Mouse (Mus musculus) heart, embryonic 14.5 days (tissue): Measurements from ENCODE around the gene Basp1. TPM values are rescaled to one million over a fixed set of nuclear protein-coding genes. Genes with fewer than 3 reads are reported as not detected.

Experiments used
- ATAC-seq: fragments of 200-750 bp; cut with Nextera tagmentation; 2 replicates; pipeline ENCODE4 v1.8.0; 2017; ENCODE audit warnings: low read depth, moderate TSS enrichment; ENCODE audit not compliant: insufficient number of reproducible peaks, insufficient read depth, low FRiP score
- H3K27ac ChIP-seq, 2 experiments: fragments of 200-500 bp in 1 of 2; fragments of 300-500 bp in 1 of 2; sonication (generic) in 1 of 2; replicated peaks in 1 of 2; 2 replicates each; pipeline ENCODE4 v1.5.1; 2012 to 2014; ENCODE audit warnings: low read depth in 2 of 2, low read length in 2 of 2, control low read depth in 1 of 2, mild to moderate bottlenecking in 1 of 2, mixed read lengths in 1 of 2; ENCODE audit not compliant: control insufficient read depth in 1 of 2, insufficient read depth in 1 of 2
- H3K27me3 ChIP-seq: fragments of 300-500 bp; sonication (generic); 2 replicates; pipeline ENCODE4 v1.6.1; 2014; ENCODE audit warnings: mild to moderate bottlenecking, low read length, control low read depth; ENCODE audit not compliant: control insufficient read depth, insufficient read depth
- H3K36me3 ChIP-seq: fragments of 300-500 bp; sonication (generic); 2 replicates; pipeline ENCODE4 v1.6.1; 2014; ENCODE audit warnings: mild to moderate bottlenecking, control low read depth, low read length, mixed read lengths; ENCODE audit not compliant: control insufficient read depth, insufficient read depth
- H3K4me1 ChIP-seq, 2 experiments: fragments of 200-500 bp in 1 of 2; fragments of 300-500 bp in 1 of 2; sonication (generic) in 1 of 2; 2 replicates each; pipeline ENCODE4 v1.6.1; 2012 to 2014; ENCODE audit warnings: low read length in 2 of 2, control low read depth in 1 of 2, mixed read lengths in 1 of 2; ENCODE audit not compliant: control insufficient read depth in 2 of 2, insufficient read depth in 2 of 2
- H3K4me2 ChIP-seq: fragments of 300-500 bp; sonication (generic); 2 replicates; pipeline ENCODE4 v1.6.1; 2014; ENCODE audit warnings: mild to moderate bottlenecking, low read length
- H3K4me3 ChIP-seq, 2 experiments: fragments of 200-500 bp in 1 of 2; fragments of 300-500 bp in 1 of 2; sonication (generic) in 1 of 2; 2 replicates each; pipeline ENCODE4 v1.5.1; 2012 to 2014; ENCODE audit warnings: low read length in 2 of 2, mild to moderate bottlenecking in 2 of 2, control low read depth in 1 of 2, low read depth in 1 of 2, moderate library complexity in 1 of 2; ENCODE audit not compliant: control insufficient read depth in 1 of 2, insufficient read depth in 1 of 2
- H3K9ac ChIP-seq: fragments of 300-500 bp; sonication (generic); 2 replicates; pipeline ENCODE4 v1.6.1; 2014; ENCODE audit warnings: mild to moderate bottlenecking, low read length
- H3K9me3 ChIP-seq: fragments of 300-500 bp; sonication (generic); 2 replicates; pipeline ENCODE4 v1.6.1; 2016; ENCODE audit warnings: low read length, control low read depth; ENCODE audit not compliant: control insufficient read depth
- WGBS: fragments of 180-500 bp; shearing (Covaris S2); extraction: QIAGEN DNeasy Blood & Tissue Kit; methylation state at CpG from one replicate; pipeline ENCODE4 v1.1.7; 2014; 5-methylcytosine and 5-hydroxymethylcytosine counted together
- polyA plus RNA-seq: library from polyadenylated mRNA; unstranded; fragments of >200 nt; fragmentation: Nextera tagmentation; extraction: Ambion mirVana; gene quantifications from 2 replicates; pipeline ENCODE4 v1.2.1, GENCODE M21; 2014

The Basp1 gene
- polyA plus RNA-seq, 1 experiment from 2014 or later = 9.4 TPM

DNA sequence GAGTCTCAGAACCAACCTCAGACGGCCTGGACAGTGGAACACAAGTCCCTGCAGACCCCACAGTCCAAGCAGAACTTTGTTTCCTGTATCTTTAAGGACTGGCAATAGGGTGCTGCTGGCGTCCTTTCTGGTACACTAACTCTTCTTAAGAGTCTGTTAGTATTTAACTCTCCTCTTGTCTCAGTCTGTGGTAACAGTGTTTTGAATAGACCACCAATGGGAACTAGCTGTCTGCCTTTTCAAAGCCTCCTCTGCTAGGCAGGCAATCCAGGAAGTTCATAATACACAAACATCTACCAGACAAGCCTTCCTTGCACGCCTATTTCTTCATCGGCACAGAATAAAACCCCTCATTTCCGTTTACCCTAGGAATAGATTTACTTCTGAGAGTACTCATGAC is 7.6 kb downstream of the Basp1 start:
- H3K27ac ChIP-seq = no peak overlapping the region
- H3K36me3 ChIP-seq = no peaks in the 10 kb centered on the region
- no peak overlapping the region for H3K9ac ChIP-seq
- WGBS = 76% methylated on average over 5 of the region's 5 CpGs
- ATAC-seq = no peak
- no peak overlapping the region for H3K4me3 ChIP-seq
- H3K4me1 ChIP-seq = no peaks in the 10 kb centered on the region
- no peaks in the 10 kb centered on the region for H3K9me3 ChIP-seq
- H3K4me2 ChIP-seq = no peak overlapping the region
- H3K27me3 ChIP-seq = no peaks in the 10 kb centered on the region

DNA sequence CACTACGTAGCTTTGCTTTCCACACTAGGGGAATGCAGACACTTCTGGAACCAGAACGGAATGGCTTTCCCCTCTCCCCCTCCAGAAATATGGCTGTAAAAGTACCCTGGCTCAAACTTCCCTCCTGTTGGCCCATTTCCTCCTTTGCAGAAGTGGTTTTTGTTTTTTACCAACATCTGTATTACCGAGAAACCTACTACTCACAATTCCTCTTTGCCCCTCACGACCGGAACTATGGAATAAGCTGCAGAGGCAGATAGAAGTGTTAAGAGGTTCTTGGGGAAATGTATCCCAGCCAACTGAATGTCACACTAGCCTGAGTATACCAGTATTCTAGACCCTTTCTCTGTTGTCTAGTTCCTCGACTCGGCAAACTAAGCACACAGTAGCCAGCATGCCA is 9.7 kb downstream of the Basp1 start:
- Histone ChIP-seq H3K27ac (no peak overlapping the region), H3K4me2 (no peak overlapping the region), H3K9ac (no peak overlapping the region), H3K27me3 (no peaks in the 10 kb centered on the region), H3K4me3 (no peak overlapping the region), H3K4me1 (no peaks in the 10 kb centered on the region), H3K36me3 (no peaks in the 10 kb centered on the region), H3K9me3 (no peaks in the 10 kb centered on the region)
- WGBS = 88% methylated on average over 7 of the region's 7 CpGs
- no peak for ATAC-seq

DNA sequence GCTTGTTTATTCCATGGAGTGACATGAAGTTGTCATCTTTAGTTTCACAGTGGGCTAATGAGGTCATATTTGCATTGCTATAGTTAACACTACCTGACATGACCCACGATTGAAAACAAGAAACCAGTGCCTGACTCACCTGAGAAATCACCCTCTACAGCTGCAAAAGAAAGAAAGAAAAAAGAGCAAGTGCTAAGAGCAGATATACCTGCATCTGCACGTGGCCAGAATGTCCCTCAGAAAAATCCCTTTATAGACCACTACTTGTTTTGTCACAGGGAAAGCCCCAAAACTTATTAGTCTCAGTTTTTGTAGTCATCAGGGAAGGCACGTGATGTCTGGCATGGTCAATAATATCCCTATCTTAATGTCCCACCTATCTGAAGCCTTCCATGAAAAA is 11.6 kb downstream of the Basp1 start:
- WGBS = 74% methylated on average over 3 of the region's 3 CpGs

DNA sequence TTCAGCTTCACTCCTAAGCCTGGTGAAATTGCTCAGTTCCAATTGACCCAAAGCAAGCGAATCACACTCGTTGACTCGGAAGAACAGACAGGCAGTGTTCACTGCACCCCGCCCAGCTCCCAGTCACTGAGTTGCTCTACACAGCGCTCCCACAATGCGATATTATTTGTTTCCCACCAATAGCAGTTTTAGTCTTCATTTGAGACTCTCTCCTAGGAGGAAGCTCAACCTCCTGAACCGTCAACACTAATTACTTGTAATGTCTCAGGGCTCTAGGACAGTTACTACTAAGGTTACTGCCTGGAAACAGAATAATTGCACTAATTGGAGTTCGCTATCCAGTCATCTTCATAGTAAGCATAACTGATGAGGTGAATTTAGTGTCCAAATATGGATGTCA is 13.3 kb downstream of the Basp1 start:
- Histone ChIP-seq H3K27me3 (no peaks in the 10 kb centered on the region), H3K4me2 (no peak overlapping the region), H3K9me3 (no peaks in the 10 kb centered on the region), H3K4me3 (no peak overlapping the region), H3K36me3 (no peaks in the 10 kb centered on the region), H3K4me1 (no peaks in the 10 kb centered on the region), H3K27ac (no peak overlapping the region), H3K9ac (no peak overlapping the region)
- no peak for ATAC-seq
- 86% methylated on average over 8 of the region's 8 CpGs for WGBS

More for the DNA sequence above, 11.6 kb downstream of the Basp1 start:
- Histone ChIP-seq H3K4me1 (no peaks in the 10 kb centered on the region), H3K36me3 (no peaks in the 10 kb centered on the region), H3K9ac (no peak overlapping the region), H3K9me3 (no peaks in the 10 kb centered on the region), H3K4me2 (no peak overlapping the region), H3K27ac (no peak overlapping the region), H3K27me3 (no peaks in the 10 kb centered on the region), H3K4me3 (no peak overlapping the region)
- no peak for ATAC-seq

DNA sequence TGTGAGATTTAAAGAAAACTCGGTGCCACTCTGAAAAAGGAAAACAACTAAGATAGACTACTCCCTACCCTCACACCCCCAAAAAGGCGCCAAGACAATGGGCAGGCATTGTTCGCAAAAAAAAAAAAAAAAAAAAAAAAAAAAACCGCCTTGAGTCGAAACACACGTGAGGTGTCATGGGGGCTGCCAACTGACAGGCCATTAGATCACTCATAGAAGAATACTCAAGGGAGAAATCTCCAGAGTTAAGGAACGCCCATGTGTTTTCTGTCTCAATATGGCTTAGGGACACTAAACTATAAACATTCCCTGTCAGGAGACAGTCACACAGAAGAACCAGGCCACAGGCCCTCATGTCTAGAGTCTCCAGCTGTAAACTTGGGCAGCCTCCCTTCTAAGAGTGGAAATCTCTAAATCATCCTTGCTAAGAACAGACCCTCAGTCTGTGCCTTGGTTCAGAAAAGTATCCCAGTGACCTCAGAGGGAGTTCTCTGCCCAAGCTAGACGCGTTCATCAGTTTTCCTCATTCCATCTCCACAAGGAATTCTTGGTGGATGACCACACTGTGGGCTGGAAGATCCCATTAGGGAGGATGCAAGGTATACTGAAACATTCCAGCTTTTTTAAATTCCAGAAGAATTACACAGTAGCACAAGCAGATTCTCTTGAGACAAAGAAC is 17.5 kb downstream of the Basp1 start:
- Histone ChIP-seq H3K9me3 (no peaks in the 10 kb centered on the region), H3K36me3 (no peaks in the 10 kb centered on the region), H3K4me2 (no peak overlapping the region), H3K4me3 (no peak overlapping the region), H3K27me3 (no peaks in the 10 kb centered on the region), H3K4me1 (no peaks in the 10 kb centered on the region), H3K27ac (no peak overlapping the region), H3K9ac (no peak overlapping the region)
- ATAC-seq = no peak
- 77% methylated on average over 9 of the region's 9 CpGs for WGBS

DNA sequence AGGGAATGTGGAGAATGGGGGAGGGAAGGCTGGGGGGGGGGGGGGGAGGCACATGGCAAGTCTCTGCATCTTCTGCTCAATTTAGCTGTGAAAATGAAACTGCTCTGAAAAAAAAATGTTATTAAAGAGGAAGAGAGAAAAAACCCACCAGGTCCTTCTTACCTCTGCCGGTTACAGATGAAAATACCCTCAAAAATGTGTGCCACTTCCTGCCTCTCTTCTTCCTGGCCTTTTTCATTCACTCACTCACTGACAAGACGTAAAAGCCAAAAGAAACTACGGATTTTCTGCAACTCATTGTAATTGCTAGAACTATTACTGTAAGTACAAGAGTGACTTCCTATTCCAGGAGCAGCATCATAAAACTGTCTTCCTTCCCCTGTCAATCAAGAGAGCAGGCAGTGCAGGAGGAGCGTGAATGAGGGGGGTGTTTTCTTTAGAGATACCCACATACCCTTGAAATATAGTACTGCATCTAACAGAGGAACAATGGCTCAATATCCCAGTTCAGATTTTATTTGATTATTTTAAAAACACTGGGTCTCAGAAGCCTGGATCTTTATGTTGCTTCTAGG is 21.0 kb downstream of the Basp1 start:
- no peak overlapping the region for H3K9ac ChIP-seq
- H3K36me3 ChIP-seq = no peaks in the 10 kb centered on the region
- H3K27ac ChIP-seq = no peak overlapping the region
- no peak for ATAC-seq
- H3K27me3 ChIP-seq = no peaks in the 10 kb centered on the region
- no peaks in the 10 kb centered on the region for H3K9me3 ChIP-seq
- H3K4me3 ChIP-seq = no peak overlapping the region
- no peaks in the 10 kb centered on the region for H3K4me1 ChIP-seq
- WGBS = 63% methylated on average over 4 of the region's 4 CpGs
- H3K4me2 ChIP-seq = no peak overlapping the region

DNA sequence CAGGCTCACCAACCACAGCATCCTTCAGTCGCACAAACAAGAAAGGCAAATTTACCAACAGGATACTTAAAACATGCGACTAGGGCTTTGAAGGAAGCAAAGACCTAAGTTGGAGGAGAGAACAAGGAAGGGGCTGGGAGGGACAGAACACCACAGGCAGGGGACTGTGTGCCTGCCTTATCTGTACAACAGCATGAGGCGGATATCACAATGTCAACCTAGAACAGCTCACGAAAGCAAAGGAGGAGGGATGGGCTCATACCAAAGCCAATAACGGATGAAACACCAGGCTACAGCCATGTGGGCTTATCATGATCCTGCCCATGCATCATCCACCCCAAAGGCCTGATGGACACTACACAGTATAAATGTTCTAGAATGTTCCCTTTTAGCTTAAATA is 22.4 kb downstream of the Basp1 start:
- no peak for ATAC-seq
- WGBS = 39% methylated on average over 5 of the region's 5 CpGs
- H3K27ac ChIP-seq = no peak overlapping the region
- H3K4me3 ChIP-seq = no peak overlapping the region
- no peaks in the 10 kb centered on the region for H3K36me3 ChIP-seq
- no peaks in the 10 kb centered on the region for H3K9me3 ChIP-seq
- no peaks in the 10 kb centered on the region for H3K27me3 ChIP-seq
- H3K9ac ChIP-seq = no peak overlapping the region
- H3K4me1 ChIP-seq = no peaks in the 10 kb centered on the region
- H3K4me2 ChIP-seq = no peak overlapping the region

DNA sequence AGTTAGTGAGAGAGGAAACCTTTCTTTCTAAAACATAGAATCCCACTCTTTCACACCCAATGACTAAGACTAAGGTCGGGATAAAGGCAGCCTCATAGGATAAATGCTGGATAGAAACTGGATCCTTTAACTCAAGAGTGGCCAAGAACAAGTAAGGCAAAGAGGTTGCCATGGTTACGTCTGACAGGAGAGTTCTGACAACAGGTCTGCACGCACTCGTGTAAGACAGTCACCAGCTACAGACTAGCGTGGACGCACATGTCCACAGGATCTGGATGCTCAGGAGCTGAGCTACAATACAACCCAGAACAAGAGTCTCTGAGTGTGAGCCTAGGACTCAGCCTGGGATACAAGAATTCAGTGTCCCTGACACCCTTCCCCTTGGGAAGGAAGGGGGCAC is 26.0 kb downstream of the Basp1 start:
- no peaks in the 10 kb centered on the region for H3K4me1 ChIP-seq
- no peak overlapping the region for H3K4me2 ChIP-seq
- H3K4me3 ChIP-seq = no peak overlapping the region
- no peak overlapping the region for H3K27ac ChIP-seq
- H3K9ac ChIP-seq = no peak overlapping the region
- H3K27me3 ChIP-seq = no peaks in the 10 kb centered on the region
- no peaks in the 10 kb centered on the region for H3K36me3 ChIP-seq
- no peaks in the 10 kb centered on the region for H3K9me3 ChIP-seq
- 81% methylated on average over 6 of the region's 6 CpGs for WGBS
- no peak for ATAC-seq
